Mouse (Mus musculus): ENCODE data around the gene Ptger3. TPM values are rescaled to one million over a fixed set of nuclear protein-coding genes. Genes with fewer than 3 reads are reported as not detected.
A peak's percentile ranks its signal among the peaks of the same experiment; 100 is the strongest.

Ptger3 gene
- 9.5 and 9.9 TPM in 2 replicates for polyA plus RNA-seq (2015; fragmentation: Nextera tagmentation; extraction: Ambion mirVana)

DNA sequence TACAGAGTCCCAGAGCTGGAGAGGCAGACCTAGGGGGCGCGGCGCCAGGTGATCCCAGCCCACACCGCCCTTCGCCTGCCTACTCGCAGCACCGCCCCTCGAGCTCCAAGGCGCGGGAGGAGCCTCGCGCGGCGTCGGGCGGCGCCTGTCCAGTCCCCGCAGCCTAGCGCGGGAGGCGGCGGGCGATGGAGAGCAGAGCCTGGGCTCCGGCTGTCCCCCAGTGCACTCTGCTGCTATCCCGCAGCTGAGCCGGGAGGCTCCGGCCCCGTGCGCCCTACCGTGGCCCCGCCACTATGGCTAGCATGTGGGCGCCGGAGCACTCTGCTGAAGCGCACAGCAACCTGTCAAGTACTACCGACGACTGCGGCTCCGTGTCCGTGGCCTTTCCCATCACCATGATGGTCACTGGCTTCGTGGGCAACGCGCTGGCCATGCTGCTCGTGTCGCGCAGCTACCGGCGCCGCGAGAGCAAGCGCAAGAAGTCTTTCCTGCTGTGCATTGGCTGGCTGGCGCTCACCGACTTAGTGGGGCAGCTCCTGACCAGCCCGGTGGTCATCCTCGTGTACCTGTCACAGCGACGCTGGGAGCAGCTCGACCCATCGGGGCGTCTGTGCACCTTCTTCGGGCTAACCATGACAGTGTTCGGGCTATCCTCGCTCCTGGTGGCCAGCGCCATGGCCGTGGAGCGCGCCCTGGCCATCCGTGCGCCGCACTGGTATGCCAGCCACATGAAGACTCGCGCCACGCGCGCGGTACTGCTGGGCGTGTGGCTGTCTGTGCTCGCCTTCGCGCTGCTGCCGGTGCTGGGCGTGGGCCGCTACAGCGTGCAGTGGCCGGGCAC lies at the start of gene Ptger3:
TSS of gene Ptger3 (plus strand) at position 168 of the 841 bp plus-strand sequence.
- no peak within 1 kb of the TSS for H3K9ac ChIP-seq
- peak within 1 kb of the TSS; percentile 92 for H3K4me2 ChIP-seq
- H3K36me3 ChIP-seq: no peaks in the 10 kb centered on the region
- H3K27ac ChIP-seq: no peak within 1 kb of the TSS
- H3K4me3 ChIP-seq: peak within 1 kb of the TSS; percentile 52
- 1% methylated on average over 84 of the region's 84 CpGs for WGBS
- peaks cover 15% of the 10 kb centered on the region for H3K4me1 ChIP-seq
- H3K27me3 ChIP-seq: peaks cover 45% of the 10 kb centered on the region
- no peaks in the 10 kb centered on the region for H3K9me3 ChIP-seq
- peak; percentile 72 for ATAC-seq (ENCODE audit: insufficient number of reproducible peaks, low FRiP score, low TSS enrichment, low read depth)

DNA sequence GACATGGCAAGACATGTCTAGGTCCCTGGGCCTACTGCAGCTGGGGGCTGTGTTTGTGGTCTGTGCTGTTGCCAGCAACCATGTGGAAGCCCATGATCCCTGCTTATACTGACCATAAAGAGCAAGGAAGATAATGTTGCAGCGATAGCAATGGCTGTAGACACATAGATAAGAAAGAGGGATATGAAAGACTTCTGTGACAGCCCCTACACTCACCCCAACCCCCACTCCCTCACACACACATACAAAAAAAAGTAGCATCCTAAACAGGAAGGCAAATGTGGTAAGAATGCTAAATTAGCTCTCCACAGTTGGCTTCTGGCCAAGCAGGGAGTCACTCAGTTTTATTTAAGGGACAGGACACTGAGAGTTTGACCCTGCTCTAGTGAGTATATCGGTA lies 48.7 kb upstream of the Ptger3 start:
- Histone ChIP-seq H3K27ac (no peak overlapping the region), H3K4me2 (no peak overlapping the region), H3K4me1 (no peaks in the 10 kb centered on the region), H3K4me3 (no peak overlapping the region), H3K36me3 (no peaks in the 10 kb centered on the region), H3K27me3 (no peaks in the 10 kb centered on the region), H3K9me3 (no peaks in the 10 kb centered on the region), H3K9ac (no peak overlapping the region)
- 74% methylated on average over 2 of the region's 2 CpGs for WGBS
- ATAC-seq (ENCODE audit: insufficient number of reproducible peaks, low FRiP score, low TSS enrichment, low read depth): no peak

DNA sequence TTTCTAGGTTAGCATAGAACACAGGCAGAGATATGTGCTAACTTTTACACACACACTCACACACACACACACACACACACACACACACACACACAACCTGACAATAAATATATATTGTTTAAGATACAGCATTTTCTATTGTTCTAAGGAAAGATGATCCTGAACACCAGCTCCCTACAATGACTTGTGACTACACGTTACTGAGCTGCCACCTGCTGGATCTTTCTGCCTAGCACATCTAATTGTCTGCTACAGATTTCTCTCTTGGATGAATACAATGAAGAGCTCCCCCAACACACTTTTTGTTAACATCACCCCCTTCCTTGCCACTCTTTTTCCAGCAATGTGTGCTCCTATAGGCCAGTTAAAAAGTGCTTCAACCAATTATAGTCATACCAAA lies 46.3 kb upstream of the Ptger3 start:
- H3K9me3 ChIP-seq: no peaks in the 10 kb centered on the region
- H3K9ac ChIP-seq: no peak overlapping the region
- no peak overlapping the region for H3K4me2 ChIP-seq
- H3K4me3 ChIP-seq: no peak overlapping the region
- H3K27ac ChIP-seq: no peak overlapping the region
- H3K36me3 ChIP-seq: no peaks in the 10 kb centered on the region
- H3K27me3 ChIP-seq: no peaks in the 10 kb centered on the region
- H3K4me1 ChIP-seq: no peaks in the 10 kb centered on the region
- no peak for ATAC-seq (ENCODE audit: insufficient number of reproducible peaks, low FRiP score, low TSS enrichment, low read depth)
- 0% methylated on average over 1 of the region's 1 CpGs for WGBS

DNA sequence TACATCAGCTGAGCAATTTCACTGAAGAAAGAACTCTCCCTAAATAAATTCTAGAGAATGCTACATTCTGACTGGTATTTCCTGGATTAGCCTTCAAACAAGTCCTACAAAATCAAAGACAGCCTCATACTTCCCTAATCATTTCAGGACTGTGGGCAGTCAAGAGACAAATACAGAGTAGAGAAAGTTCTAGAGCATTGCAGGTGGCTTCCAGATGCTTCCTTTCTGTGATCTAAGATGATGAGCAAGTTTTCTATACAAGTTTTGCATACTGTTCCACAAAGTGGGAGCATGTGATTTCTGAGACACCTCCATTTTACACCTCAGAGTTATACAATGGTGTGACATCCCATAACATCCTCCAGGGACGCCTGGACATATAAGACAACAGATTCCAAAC lies 42.9 kb upstream of the Ptger3 start:
- no peaks in the 10 kb centered on the region for H3K9me3 ChIP-seq
- WGBS: 29% methylated on average over 1 of the region's 1 CpGs

DNA sequence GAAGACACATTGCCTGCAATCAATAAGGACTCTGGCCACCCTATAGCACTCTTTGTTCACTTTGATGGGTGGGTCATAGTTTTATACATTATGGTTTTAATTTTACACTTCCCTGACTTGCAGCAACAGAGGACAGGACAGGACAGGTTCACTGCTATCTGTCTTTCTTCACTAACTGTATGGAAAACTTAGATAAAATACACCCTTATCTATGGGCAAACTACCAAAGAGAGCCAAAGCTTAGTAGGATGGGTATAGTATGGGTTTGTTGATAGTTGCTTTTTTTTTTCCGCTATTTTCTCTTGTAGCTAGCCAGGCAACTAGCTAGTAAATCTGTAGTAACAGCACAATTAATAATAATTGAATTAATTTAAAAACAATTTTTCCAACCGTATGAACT lies 35.1 kb upstream of the Ptger3 start:
- no peak for ATAC-seq (ENCODE audit: insufficient number of reproducible peaks, low FRiP score, low TSS enrichment, low read depth)
- no peaks in the 10 kb centered on the region for H3K36me3 ChIP-seq
- H3K4me1 ChIP-seq: 0 out of 2 replicates have a peak, but pooled peaks cover 5% of the 10 kb centered on the region
- H3K9me3 ChIP-seq: no peaks in the 10 kb centered on the region; the same call in 1 of the 2 replicates
- WGBS: 79% methylated on average over 2 of the region's 2 CpGs
- peaks cover 33% of the 10 kb centered on the region for H3K27me3 ChIP-seq
- H3K27ac ChIP-seq: no peak overlapping the region
- no peak overlapping the region for H3K4me3 ChIP-seq
- no peak overlapping the region for H3K9ac ChIP-seq
- no peak overlapping the region for H3K4me2 ChIP-seq

More for the DNA sequence above, 42.9 kb upstream of the Ptger3 start:
- no peaks in the 10 kb centered on the region for H3K4me1 ChIP-seq
- no peak for ATAC-seq (ENCODE audit: insufficient number of reproducible peaks, low FRiP score, low TSS enrichment, low read depth)
- H3K4me3 ChIP-seq: no peak overlapping the region
- no peak overlapping the region for H3K4me2 ChIP-seq
- H3K36me3 ChIP-seq: no peaks in the 10 kb centered on the region
- H3K27ac ChIP-seq: no peak overlapping the region
- H3K9ac ChIP-seq: no peak overlapping the region
- H3K27me3 ChIP-seq: 0 out of 2 replicates have a peak, but pooled peaks cover 4% of the 10 kb centered on the region

DNA sequence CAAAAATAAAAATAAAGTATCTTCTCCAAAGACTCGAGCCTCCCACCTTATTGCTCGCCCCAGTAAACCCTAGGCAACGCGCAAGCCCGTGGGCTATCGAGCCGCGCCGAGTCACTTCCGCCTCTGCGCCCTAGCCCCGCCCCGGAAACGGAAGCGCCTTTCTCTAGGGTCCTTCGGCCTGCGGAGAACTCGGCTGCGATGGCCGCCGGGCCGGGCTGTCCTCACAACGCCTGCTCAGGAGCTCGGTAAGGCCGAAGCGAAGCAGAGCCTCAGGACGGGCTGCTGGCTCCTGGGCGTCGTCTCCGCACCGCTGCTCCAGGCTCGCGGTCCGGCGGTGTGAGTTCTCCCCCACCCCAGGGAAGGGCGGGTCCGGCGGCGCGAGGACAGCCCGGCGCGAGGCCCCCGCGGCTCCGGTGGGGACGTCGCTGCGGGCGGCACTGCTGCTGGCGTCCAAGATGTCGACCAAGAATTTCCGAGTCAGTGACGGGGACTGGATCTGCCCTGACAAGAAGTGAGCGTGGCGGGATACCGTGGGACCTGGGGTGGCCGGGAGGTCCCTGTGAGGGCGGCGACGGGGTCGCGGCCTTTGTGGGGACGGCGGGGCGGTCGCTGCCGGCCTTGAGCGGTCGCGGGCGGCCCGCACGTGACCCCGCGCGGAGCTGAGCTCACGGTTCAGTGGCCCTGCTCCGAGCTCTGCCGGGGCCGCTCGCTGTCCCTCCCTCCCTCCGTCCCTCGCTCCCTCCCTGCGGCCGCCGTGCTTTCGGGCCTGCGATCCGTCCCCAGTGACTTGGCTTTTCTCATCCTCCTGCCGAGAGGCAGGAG lies 32.5 kb upstream of the Ptger3 start, which contains the start of gene Zranb2:
TSS of gene Zranb2 (plus strand) at position 197 of the 822 bp plus-strand sequence.
- Histone ChIP-seq H3K9ac (peak within 1 kb of the TSS; percentile 77), H3K36me3 (peaks cover 8% of the 10 kb centered on the region; the same call in 1 of the 2 replicates), H3K4me3 (peak within 1 kb of the TSS; percentile 66), H3K27ac (peak within 1 kb of the TSS; percentile 96), H3K9me3 (no peaks in the 10 kb centered on the region; the same call in 1 of the 2 replicates), H3K27me3 (peaks cover 29% of the 10 kb centered on the region), H3K4me2 (peak within 1 kb of the TSS; percentile 48), H3K4me1 (0 out of 2 replicates have a peak, but pooled peaks cover 5% of the 10 kb centered on the region)
- under 1% methylated on average over 76 of the region's 91 CpGs for WGBS
- peak; percentile 92 for ATAC-seq (ENCODE audit: insufficient number of reproducible peaks, low FRiP score, low TSS enrichment, low read depth)

DNA sequence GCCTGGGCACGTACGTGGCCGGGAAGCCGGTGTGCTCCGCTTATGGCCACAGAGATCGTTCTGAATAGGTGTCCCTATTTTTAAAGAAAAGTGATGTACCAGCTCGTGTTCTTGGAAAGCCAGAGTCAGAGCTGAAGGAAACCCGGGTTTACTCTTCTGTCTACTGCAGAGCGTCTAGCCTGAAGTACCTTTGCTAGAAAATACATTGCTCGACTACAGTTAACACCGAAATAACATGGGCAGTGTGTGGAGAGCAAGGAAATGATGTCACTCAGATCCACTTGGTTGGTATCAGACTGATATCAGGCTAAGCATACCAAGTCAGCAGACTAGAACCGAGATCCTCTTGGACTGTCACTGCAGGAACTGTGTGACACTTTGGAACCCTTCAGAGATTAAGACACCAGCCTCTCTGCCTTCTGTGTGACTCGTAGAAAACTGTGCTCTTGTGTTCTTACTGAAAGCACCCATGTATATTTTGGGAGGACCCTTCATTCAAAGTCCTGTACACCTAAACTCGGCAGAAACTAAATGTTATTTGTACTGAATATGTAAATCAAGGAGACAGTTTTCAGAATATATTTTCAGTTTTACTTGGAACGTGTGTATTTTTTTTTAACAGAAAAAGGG lies 31.8 kb upstream of the Ptger3 start:
- H3K4me3 ChIP-seq: peak overlapping the region; percentile 66
- 0 out of 2 replicates have a peak, but pooled peaks cover 5% of the 10 kb centered on the region for H3K4me1 ChIP-seq
- ATAC-seq (ENCODE audit: insufficient number of reproducible peaks, low FRiP score, low TSS enrichment, low read depth): no peak
- peak overlapping the region; percentile 48 for H3K4me2 ChIP-seq
- H3K27ac ChIP-seq: peak overlapping the region; percentile 96
- 4% methylated on average over 15 of the region's 15 CpGs for WGBS
- H3K36me3 ChIP-seq: peaks cover 13% of the 10 kb centered on the region; the same call in 1 of the 2 replicates
- H3K9ac ChIP-seq: peak overlapping the region; percentile 77
- no peaks in the 10 kb centered on the region; the same call in 1 of the 2 replicates for H3K9me3 ChIP-seq
- peaks cover 22% of the 10 kb centered on the region for H3K27me3 ChIP-seq

DNA sequence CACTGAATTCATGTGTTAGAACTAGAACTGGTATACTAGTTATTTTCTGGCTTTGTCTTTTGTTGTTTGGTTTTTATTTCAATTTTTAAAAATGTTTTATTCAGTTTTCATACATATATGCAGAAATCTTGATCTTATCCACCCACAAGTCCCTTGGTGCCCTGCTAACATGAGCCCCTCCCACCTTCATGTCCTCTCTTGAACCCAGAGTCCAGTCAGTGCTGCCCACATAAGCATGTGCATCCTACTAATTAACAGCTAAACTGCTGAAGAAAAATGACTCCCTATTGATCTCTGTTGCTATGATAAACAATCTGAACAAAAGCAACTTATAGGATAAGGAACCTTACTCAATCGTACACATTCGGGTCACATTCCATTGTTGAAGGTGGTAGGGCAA lies 17.4 kb upstream of the Ptger3 start:
- WGBS: 96% methylated on average over 2 of the region's 2 CpGs
- Histone ChIP-seq H3K27me3 (no peaks in the 10 kb centered on the region), H3K4me1 (no peaks in the 10 kb centered on the region), H3K36me3 (peaks cover 41% of the 10 kb centered on the region), H3K4me2 (no peak overlapping the region), H3K9ac (no peak overlapping the region), H3K27ac (no peak overlapping the region), H3K4me3 (no peak overlapping the region), H3K9me3 (no peaks in the 10 kb centered on the region)
- no peak for ATAC-seq (ENCODE audit: insufficient number of reproducible peaks, low FRiP score, low TSS enrichment, low read depth)

DNA sequence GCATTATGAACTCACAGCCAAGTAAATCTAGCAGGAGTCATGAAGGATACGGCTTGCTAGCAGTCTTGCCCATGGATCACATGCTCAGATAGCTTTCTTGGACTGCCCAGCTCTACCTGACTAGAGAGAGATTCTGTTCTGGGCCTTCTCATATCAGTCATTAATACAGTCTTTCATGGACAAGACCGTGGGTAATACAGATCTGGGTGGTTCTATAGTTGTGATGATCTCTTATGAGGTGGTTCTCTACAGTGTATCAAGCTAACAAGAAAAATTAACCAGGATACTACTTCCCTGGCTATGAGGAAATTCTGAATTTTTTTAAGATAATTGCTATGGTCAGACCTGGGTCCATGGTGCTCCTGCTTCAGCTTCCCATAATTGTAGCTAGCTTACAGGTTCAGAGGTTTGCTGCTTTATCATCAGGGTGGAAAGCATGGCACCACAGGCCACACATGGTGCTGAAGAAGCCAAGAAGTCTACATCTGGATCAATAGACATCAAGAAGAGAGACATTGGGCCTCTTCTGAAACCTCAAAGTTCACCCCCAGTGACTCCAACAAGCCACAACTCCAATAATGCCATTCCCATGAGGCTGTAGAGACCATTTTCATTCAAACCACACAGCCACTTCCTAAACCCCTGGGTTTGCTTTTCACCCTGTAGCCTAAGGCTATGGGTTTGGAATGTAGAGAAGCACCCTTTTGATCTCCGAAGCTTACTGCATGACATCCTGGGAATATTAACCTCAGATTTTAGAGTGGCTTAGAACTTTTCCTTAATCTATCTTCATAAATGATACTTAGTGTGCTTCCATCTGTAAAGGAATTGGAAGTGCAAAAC lies 16.7 kb upstream of the Ptger3 start:
- Histone ChIP-seq H3K4me1 (no peaks in the 10 kb centered on the region), H3K27ac (no peak overlapping the region), H3K4me3 (no peak overlapping the region), H3K4me2 (no peak overlapping the region), H3K36me3 (peaks cover 38% of the 10 kb centered on the region), H3K9ac (no peak overlapping the region), H3K9me3 (no peaks in the 10 kb centered on the region), H3K27me3 (no peaks in the 10 kb centered on the region)
- WGBS: 91% methylated on average over 3 of the region's 3 CpGs
- ATAC-seq (ENCODE audit: insufficient number of reproducible peaks, low FRiP score, low TSS enrichment, low read depth): no peak

DNA sequence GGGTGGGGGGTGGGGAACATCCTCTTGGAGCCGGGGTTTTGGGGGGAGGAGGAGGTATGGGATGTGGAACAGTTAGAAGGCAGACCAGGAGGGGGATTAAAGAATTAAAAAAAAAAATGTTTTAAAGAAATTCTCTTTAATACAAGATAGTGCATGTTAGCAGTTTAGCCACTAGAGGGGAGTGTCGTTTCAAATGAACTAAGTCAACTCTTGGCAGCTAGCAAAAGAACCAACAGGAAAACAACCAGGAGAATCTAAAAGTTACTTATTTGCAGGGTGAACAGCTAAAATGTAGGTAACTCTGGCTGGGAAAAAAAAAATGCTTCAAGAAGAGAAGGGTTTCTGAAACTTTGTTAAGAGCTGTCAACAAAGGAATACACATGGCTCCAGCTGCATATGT lies 1.5 kb upstream of the Ptger3 start:
- Histone ChIP-seq H3K27ac (no peak overlapping the region), H3K27me3 (peaks cover 45% of the 10 kb centered on the region), H3K9me3 (no peaks in the 10 kb centered on the region), H3K9ac (no peak overlapping the region), H3K4me2 (no peak overlapping the region), H3K4me3 (no peak overlapping the region), H3K4me1 (peaks cover 15% of the 10 kb centered on the region), H3K36me3 (no peaks in the 10 kb centered on the region)
- no peak for ATAC-seq (ENCODE audit: insufficient number of reproducible peaks, low FRiP score, low TSS enrichment, low read depth)
- 3% methylated on average over 2 of the region's 2 CpGs for WGBS

Measured in limb, embryonic 15.5 days (tissue).